Mouse (Mus musculus): ENCODE data around the gene Lysmd1. TPM values are rescaled to one million over a fixed set of nuclear protein-coding genes. Genes with fewer than 3 reads are reported as not detected.
A peak's percentile ranks its signal among the peaks of the same experiment; 100 is the strongest.

Lysmd1 gene
- total RNA-seq (2012; rRNA removed) = 4.4 and 5.1 TPM in 2 replicates

- TF ChIP-seq MAFK (IDR thresholded peaks at IDR 0.05; ENCODE audit: insufficient read depth, low read depth, low read length) = no peak
- peak; percentile 75; the same call in 1 of the 2 replicates for TF ChIP-seq HCFC1 (IDR thresholded peaks at IDR 0.05; ENCODE audit: borderline replicate concordance, insufficient read depth, low read length)
- Histone ChIP-seq H3K4me1 (ENCODE audit: control insufficient read depth in 2 of 2, insufficient read depth in 2 of 2, low read length in 2 of 2, poor library complexity in 1 of 2) (peaks cover 3 to 10% of the 10 kb centered on the region in 2 experiments; a peak in 2 of 4 replicates), H3K27ac (ENCODE audit: insufficient read depth, low read depth, low read length, poor library complexity, severe bottlenecking) (peak within 1 kb of the TSS; percentile 38), H3K9ac (ENCODE audit: insufficient read depth, low read depth, low read length, poor library complexity, severe bottlenecking) (peak within 1 kb of the TSS; percentile 95), H3K4me3 (ENCODE audit: insufficient read depth in 1 of 2, low read depth in 1 of 2, low read length in 2 of 2, poor library complexity in 1 of 2, severe bottlenecking in 1 of 2) (peak within 1 kb of the TSS; percentile 77 to 93), H3K36me3 (ENCODE audit: control insufficient read depth, insufficient read depth, low read length, poor library complexity, severe bottlenecking) (peaks cover 3% of the 10 kb centered on the region; the same call in 1 of the 2 replicates), H3K9me3 (ENCODE audit: control insufficient read depth, insufficient read depth, low read depth, low read length) (no peaks in the 10 kb centered on the region)
- in situ Hi-C loops (cut with MboI; ENCODE audit: low sequenced_read_pairs in 2 of 2, unreplicated experiment in 2 of 2) = no loop called here
- peak; percentile 81 for DNase-seq (ENCODE audit: low read depth, low spot score)
Measured at GRCm38 (mm10) chr3:95133680-95134101, at the start of gene Lysmd1, which contains the start of gene Scnm1. Gene Lysmd1, plus strand, starts transcription at chr3:95134088. Gene Scnm1, minus strand, starts transcription at chr3:95134011.

GRCm38 (mm10) chr3:95088071-95088470 is 45.8 kb upstream of the Lysmd1 start:
- Histone ChIP-seq H3K36me3 (ENCODE audit: control insufficient read depth, insufficient read depth, low read length, poor library complexity, severe bottlenecking) (no peaks in the 10 kb centered on the region; the same call in 1 of the 2 replicates), H3K4me1 (ENCODE audit: control insufficient read depth in 2 of 2, insufficient read depth in 2 of 2, low read length in 2 of 2, poor library complexity in 1 of 2) (no peaks in the 10 kb centered on the region; a peak in 1 of 4 replicates), H3K9ac (ENCODE audit: insufficient read depth, low read depth, low read length, poor library complexity, severe bottlenecking) (no peak overlapping the region), H3K27ac (ENCODE audit: insufficient read depth, low read depth, low read length, poor library complexity, severe bottlenecking) (no peak overlapping the region), H3K9me3 (ENCODE audit: control insufficient read depth, insufficient read depth, low read depth, low read length) (no peaks in the 10 kb centered on the region), H3K4me3 (ENCODE audit: insufficient read depth in 1 of 2, low read depth in 1 of 2, low read length in 2 of 2, poor library complexity in 1 of 2, severe bottlenecking in 1 of 2) (no peak overlapping the region)
- TF ChIP-seq ZNF384 (IDR thresholded peaks at IDR 0.05; ENCODE audit: low read depth, low read length) (no peak), HCFC1 (IDR thresholded peaks at IDR 0.05; ENCODE audit: borderline replicate concordance, insufficient read depth, low read length) (no peak), MAFK (IDR thresholded peaks at IDR 0.05; ENCODE audit: insufficient read depth, low read depth, low read length) (no peak), CHD2 (IDR thresholded peaks at IDR 0.05; ENCODE audit: low read depth, low read length) (no peak), ZC3H11A (IDR thresholded peaks at IDR 0.05; ENCODE audit: borderline replicate concordance, low read depth, low read length) (no peak)
- in situ Hi-C loops (cut with MboI; ENCODE audit: low sequenced_read_pairs in 2 of 2, unreplicated experiment in 2 of 2) = no loop called here
- no peak for DNase-seq (ENCODE audit: low read depth, low spot score)

GRCm38 (mm10) chr3:95100854-95101253 is 33.0 kb upstream of the Lysmd1 start:
- no peaks in the 10 kb centered on the region for H3K9me3 ChIP-seq (ENCODE audit: control insufficient read depth, insufficient read depth, low read depth, low read length)
- no peak for TF ChIP-seq MAFK (IDR thresholded peaks at IDR 0.05; ENCODE audit: insufficient read depth, low read depth, low read length)
- no peak for TF ChIP-seq CHD2 (IDR thresholded peaks at IDR 0.05; ENCODE audit: low read depth, low read length)
- no peak for TF ChIP-seq ZC3H11A (IDR thresholded peaks at IDR 0.05; ENCODE audit: borderline replicate concordance, low read depth, low read length)
- TF ChIP-seq HCFC1 (IDR thresholded peaks at IDR 0.05; ENCODE audit: borderline replicate concordance, insufficient read depth, low read length) = no peak
- no peak for TF ChIP-seq ZNF384 (IDR thresholded peaks at IDR 0.05; ENCODE audit: low read depth, low read length)
- in situ Hi-C loops (cut with MboI; ENCODE audit: low sequenced_read_pairs in 2 of 2, unreplicated experiment in 2 of 2) = no loop called here
- H3K4me1 ChIP-seq (ENCODE audit: control insufficient read depth in 2 of 2, insufficient read depth in 2 of 2, low read length in 2 of 2, poor library complexity in 1 of 2) = peaks cover 0 to 1% of the 10 kb centered on the region in 2 experiments; a peak in 1 of 4 replicates
- H3K9ac ChIP-seq (ENCODE audit: insufficient read depth, low read depth, low read length, poor library complexity, severe bottlenecking) = no peak overlapping the region
- DNase-seq (ENCODE audit: low read depth, low spot score) = no peak
- H3K4me3 ChIP-seq (ENCODE audit: insufficient read depth in 1 of 2, low read depth in 1 of 2, low read length in 2 of 2, poor library complexity in 1 of 2, severe bottlenecking in 1 of 2) = no peak overlapping the region
- no peak overlapping the region for H3K27ac ChIP-seq (ENCODE audit: insufficient read depth, low read depth, low read length, poor library complexity, severe bottlenecking)
- peaks cover 5% of the 10 kb centered on the region for H3K36me3 ChIP-seq (ENCODE audit: control insufficient read depth, insufficient read depth, low read length, poor library complexity, severe bottlenecking)

GRCm38 (mm10) chr3:95105121-95105520 is 28.8 kb upstream of the Lysmd1 start:
- no peak for DNase-seq (ENCODE audit: low read depth, low spot score)
- H3K4me1 ChIP-seq (ENCODE audit: control insufficient read depth in 2 of 2, insufficient read depth in 2 of 2, low read length in 2 of 2, poor library complexity in 1 of 2) = peaks cover 0 to 1% of the 10 kb centered on the region in 2 experiments; a peak in 1 of 4 replicates
- in situ Hi-C loops (cut with MboI; ENCODE audit: low sequenced_read_pairs in 2 of 2, unreplicated experiment in 2 of 2) = no loop called here
- peak overlapping the region; percentile 67; the same call in 1 of the 2 replicates for H3K9ac ChIP-seq (ENCODE audit: insufficient read depth, low read depth, low read length, poor library complexity, severe bottlenecking)
- no peak for TF ChIP-seq HCFC1 (IDR thresholded peaks at IDR 0.05; ENCODE audit: borderline replicate concordance, insufficient read depth, low read length)
- no peak for TF ChIP-seq ZC3H11A (IDR thresholded peaks at IDR 0.05; ENCODE audit: borderline replicate concordance, low read depth, low read length)
- no peak for TF ChIP-seq MAFK (IDR thresholded peaks at IDR 0.05; ENCODE audit: insufficient read depth, low read depth, low read length)
- TF ChIP-seq ZNF384 (IDR thresholded peaks at IDR 0.05; ENCODE audit: low read depth, low read length) = no peak
- TF ChIP-seq CHD2 (IDR thresholded peaks at IDR 0.05; ENCODE audit: low read depth, low read length) = no peak
- no peaks in the 10 kb centered on the region for H3K9me3 ChIP-seq (ENCODE audit: control insufficient read depth, insufficient read depth, low read depth, low read length)
- H3K27ac ChIP-seq (ENCODE audit: insufficient read depth, low read depth, low read length, poor library complexity, severe bottlenecking) = no peak overlapping the region
- H3K36me3 ChIP-seq (ENCODE audit: control insufficient read depth, insufficient read depth, low read length, poor library complexity, severe bottlenecking) = peaks cover 5% of the 10 kb centered on the region; the same call in 1 of the 2 replicates
- H3K4me3 ChIP-seq (ENCODE audit: insufficient read depth in 1 of 2, low read depth in 1 of 2, low read length in 2 of 2, poor library complexity in 1 of 2, severe bottlenecking in 1 of 2) = peak overlapping the region; percentile 85 to 89
